Mouse (Mus musculus) kidney, adult 2 months (tissue): ENCODE measurements at regions not wholly inside any gene's neighbourhood (a gene's known extent, or its start where the extent isn't known, plus 50 kb on each side); places are given as distances from the start of the nearest gene placed in this dataset.

Source experiments
- DNase-seq: peaks from one replicate; pipeline ENCODE4 v3.0.0; 2021
- H3K27ac ChIP-seq: fragments of 200-500 bp; 2 replicates; pipeline ENCODE4 v1.5.1; 2012; ENCODE audit warnings: low read depth, low read length, control low read depth, inconsistent platforms; ENCODE audit not compliant: insufficient read depth
- H3K27me3 ChIP-seq: fragments of 200-500 bp; replicated peaks from 2 replicates; pipeline ENCODE4 v1.6.1; 2012; ENCODE audit warnings: mild to moderate bottlenecking, moderate library complexity, low read length, inconsistent platforms; ENCODE audit not compliant: control insufficient read depth, insufficient read depth
- H3K36me3 ChIP-seq: fragments of 200-500 bp; 2 replicates; pipeline ENCODE4 v1.6.1; 2012; ENCODE audit warnings: mild to moderate bottlenecking, moderate library complexity, low read length, inconsistent platforms; ENCODE audit not compliant: control insufficient read depth, insufficient read depth
- H3K4me1 ChIP-seq: fragments of 200-500 bp; 2 replicates; pipeline ENCODE4 v1.6.1; 2011; ENCODE audit warnings: low read length; ENCODE audit not compliant: control insufficient read depth, insufficient read depth
- H3K4me3 ChIP-seq: fragments of 200-500 bp; 2 replicates; pipeline ENCODE4 v1.5.1; 2011; ENCODE audit warnings: mild to moderate bottlenecking, low read depth, low read length, control low read depth; ENCODE audit not compliant: insufficient read depth
- CTCF ChIP-seq: fragments of 200-500 bp; conservative IDR thresholded peaks from 2 replicates; pipeline ENCODE4 v1.5.1; 2011; ENCODE audit warnings: low read depth, mild to moderate bottlenecking, control low read depth, low read length, moderate library complexity, mixed read lengths; ENCODE audit not compliant: insufficient read depth, insufficient read length
- POLR2A ChIP-seq: fragments of 200-500 bp; IDR thresholded peaks from one replicate; pipeline ENCODE4 v1.6.1; 2011; ENCODE audit warnings: low read depth, low read length, control low read depth

GRCm38 (mm10) chr16:52654825-52655224 lies 201.0 kb upstream of the Alcam start:
- H3K4me1 ChIP-seq, result no peaks in the 10 kb centered on the region
- no peaks in the 10 kb centered on the region for H3K27me3 ChIP-seq
- no peak overlapping the region for H3K27ac ChIP-seq
- peak; percentile 17 for DNase-seq
- no peak for TF ChIP-seq CTCF
- no peak for TF ChIP-seq POLR2A
- no peak overlapping the region for H3K4me3 ChIP-seq
- no peaks in the 10 kb centered on the region for H3K36me3 ChIP-seq
